Mouse (Mus musculus) hindbrain, postnatal 0 days (tissue): Measurements from ENCODE around the gene Prap1. TPM values are rescaled to one million over a fixed set of nuclear protein-coding genes. Genes with fewer than 3 reads are reported as not detected.

Source experiments
- ATAC-seq: fragments of 200-750 bp; cut with Nextera tagmentation; 2 replicates; pipeline ENCODE4 v1.8.0; 2017; ENCODE audit warnings: mild to moderate bottlenecking, moderate TSS enrichment, moderate library complexity
- DNase-seq: peaks from one replicate; pipeline ENCODE4 v3.0.0-alpha.2; 2015; ENCODE audit warnings: low spot score
- H3K27ac ChIP-seq: fragments of 300-500 bp; sonication (generic); 2 replicates; pipeline ENCODE4 v1.5.1; 2014; ENCODE audit warnings: mild to moderate bottlenecking
- H3K27me3 ChIP-seq: fragments of 300-500 bp; sonication (generic); 2 replicates; pipeline ENCODE4 v1.6.1; 2014; ENCODE audit warnings: low read length, mixed read lengths; ENCODE audit not compliant: insufficient read depth
- H3K36me3 ChIP-seq: fragments of 300-500 bp; sonication (generic); 2 replicates; pipeline ENCODE4 v1.6.1; 2014; ENCODE audit warnings: low read length, mixed read lengths; ENCODE audit not compliant: insufficient read depth
- H3K4me1 ChIP-seq: fragments of 300-500 bp; sonication (generic); 2 replicates; pipeline ENCODE4 v1.6.1; 2014; ENCODE audit warnings: antibody characterized with exemption, low read length, mixed read lengths; ENCODE audit not compliant: insufficient read depth
- H3K4me2 ChIP-seq: fragments of 300-500 bp; sonication (generic); 2 replicates; pipeline ENCODE4 v1.6.1; 2014; ENCODE audit warnings: low read depth, mild to moderate bottlenecking, low read length, moderate library complexity, mixed read lengths
- H3K4me3 ChIP-seq: fragments of 300-500 bp; sonication (generic); 2 replicates; pipeline ENCODE4 v1.5.1; 2014; ENCODE audit warnings: low read length
- H3K9ac ChIP-seq: fragments of 300-500 bp; sonication (generic); replicated peaks from 2 replicates; pipeline ENCODE4 v1.6.1; 2014; ENCODE audit warnings: mild to moderate bottlenecking, low read length, moderate library complexity, mixed read lengths
- H3K9me3 ChIP-seq: fragments of 300-500 bp; sonication (generic); 2 replicates; pipeline ENCODE4 v1.6.1; 2016; ENCODE audit warnings: low read length, mixed read lengths
- CTCF ChIP-seq: IDR thresholded peaks from 2 replicates; pipeline ENCODE4 v1.5.1; 2016; ENCODE audit warnings: antibody characterized with exemption, control low read depth, low read depth
- WGBS: fragments of 180-500 bp; shearing (Covaris S2); extraction: QIAGEN DNeasy Blood & Tissue Kit; methylation state at CpG from one replicate; pipeline ENCODE4 v1.1.7; 2014; 5-methylcytosine and 5-hydroxymethylcytosine counted together
- polyA plus RNA-seq: library from polyadenylated mRNA; unstranded; fragments of >200 nt; fragmentation: Nextera tagmentation; extraction: Ambion mirVana; gene quantifications from 2 replicates; pipeline ENCODE4 v1.2.1, GENCODE M21; 2015
- total RNA-seq: library from RNA; depleted of rRNA; stranded (reverse); fragments of >200 nt; gene quantifications from 2 replicates; pipeline ENCODE4 v1.2.3, GENCODE M21; 2014

The Prap1 gene
- total and polyA plus RNA-seq, 2 experiments from 2014 or later, result not detected

DNA sequence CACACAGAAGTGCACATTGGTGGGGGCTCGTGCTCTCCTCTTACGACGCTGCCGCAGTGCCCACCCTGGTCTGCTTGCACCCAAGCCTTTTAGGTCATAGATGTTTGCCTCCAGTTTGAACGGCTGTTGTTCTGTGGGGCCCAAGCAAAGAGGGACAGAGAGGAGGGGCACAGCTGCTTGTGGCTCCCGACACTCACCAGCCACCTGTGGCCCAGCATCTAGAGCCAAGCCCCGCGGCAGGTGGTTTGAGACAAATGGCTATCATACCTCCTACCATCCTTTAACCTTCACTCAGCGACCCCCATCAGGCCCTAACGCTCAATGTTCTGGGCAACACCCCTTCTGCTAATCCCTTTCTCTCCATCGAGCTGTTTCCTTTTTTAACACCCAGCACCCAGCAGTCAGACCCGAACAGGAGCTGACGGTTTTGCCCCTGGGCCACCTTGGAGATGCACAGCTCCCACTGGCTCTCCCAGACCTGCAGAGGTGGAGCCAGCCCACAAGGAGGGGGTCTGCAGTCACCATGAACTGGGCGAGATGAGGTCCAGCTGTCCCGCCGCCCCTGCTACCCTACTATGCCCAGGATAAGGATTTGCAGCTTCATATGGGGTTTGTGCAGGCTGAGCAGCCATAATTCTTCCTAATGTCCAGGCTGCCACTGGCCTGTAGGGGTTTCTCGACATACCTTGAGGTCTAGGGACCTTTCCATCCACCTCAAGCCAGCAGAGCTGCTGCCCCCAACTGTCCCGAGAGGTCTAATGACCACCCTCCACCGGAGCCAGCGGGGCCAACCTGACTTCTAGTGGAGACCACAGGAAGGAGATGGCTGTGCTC, 11.6 kb upstream of the Prap1 start:
- peak overlapping the region; percentile 46 for H3K4me3 ChIP-seq
- H3K36me3 ChIP-seq, result no peaks in the 10 kb centered on the region
- ATAC-seq, result peak; percentile 62
- H3K27me3 ChIP-seq, result no peaks in the 10 kb centered on the region
- TF ChIP-seq CTCF, result no peak
- DNase-seq, result peak; percentile 65
- H3K9ac ChIP-seq, result peak overlapping the region; percentile 62
- 11% methylated on average over 20 of the region's 20 CpGs for WGBS
- peak overlapping the region; percentile 92 for H3K27ac ChIP-seq
- no peaks in the 10 kb centered on the region for H3K9me3 ChIP-seq
- peak overlapping the region; percentile 63 for H3K4me2 ChIP-seq
- H3K4me1 ChIP-seq, result no peaks in the 10 kb centered on the region

GRCm38 (mm10) chr7:140082242-140082678, 10.9 kb upstream of the Prap1 start, which contains the start of gene Caly:
Gene Caly (minus strand): TSS chr7:140082548.
- no peaks in the 10 kb centered on the region for H3K27me3 ChIP-seq
- peak within 1 kb of the TSS; percentile 46 for H3K4me3 ChIP-seq
- H3K9ac ChIP-seq, result peak within 1 kb of the TSS; percentile 62
- DNase-seq, result peak; percentile 95
- no peaks in the 10 kb centered on the region for H3K4me1 ChIP-seq
- H3K4me2 ChIP-seq, result peak within 1 kb of the TSS; percentile 63
- no peaks in the 10 kb centered on the region for H3K36me3 ChIP-seq
- TF ChIP-seq CTCF, result peak; percentile 94
- peak; percentile 91 for ATAC-seq
- WGBS, result 2% methylated on average over 18 of the region's 18 CpGs
- peak within 1 kb of the TSS; percentile 92 for H3K27ac ChIP-seq
- H3K9me3 ChIP-seq, result no peaks in the 10 kb centered on the region

DNA sequence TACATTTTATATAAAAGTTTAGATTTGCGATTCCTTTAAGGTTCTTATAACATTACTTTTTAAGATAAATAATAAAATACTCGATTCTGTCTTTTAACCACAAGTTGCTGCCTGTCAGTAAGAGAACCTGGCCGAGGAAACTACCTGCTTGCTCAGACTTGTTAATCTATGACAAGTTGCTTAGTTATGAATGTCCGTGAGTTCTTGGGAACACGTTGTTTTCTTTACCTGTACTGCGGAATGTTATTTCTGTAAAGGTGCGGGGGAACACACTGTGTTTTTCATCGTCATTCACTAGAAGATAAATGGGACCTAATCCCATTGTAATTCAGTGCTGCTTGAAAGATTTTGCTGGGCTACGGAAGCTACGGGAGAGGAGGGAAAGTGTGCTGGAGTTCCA, 2.6 kb upstream of the Prap1 start:
- no peak overlapping the region for H3K9ac ChIP-seq
- H3K4me3 ChIP-seq, result no peak overlapping the region
- H3K27me3 ChIP-seq, result no peaks in the 10 kb centered on the region
- no peaks in the 10 kb centered on the region for H3K9me3 ChIP-seq
- no peak overlapping the region for H3K4me2 ChIP-seq
- H3K27ac ChIP-seq, result no peak overlapping the region
- TF ChIP-seq CTCF, result no peak
- no peaks in the 10 kb centered on the region for H3K4me1 ChIP-seq
- ATAC-seq (no peak), DNase-seq (no peak)
- 78% methylated on average over 10 of the region's 10 CpGs for WGBS
- H3K36me3 ChIP-seq, result no peaks in the 10 kb centered on the region

GRCm38 (mm10) chr7:140094954-140095353, 1.8 kb downstream of the Prap1 start:
- Histone ChIP-seq H3K9ac (no peak overlapping the region), H3K9me3 (no peaks in the 10 kb centered on the region), H3K4me3 (no peak overlapping the region), H3K4me2 (no peak overlapping the region), H3K27me3 (no peaks in the 10 kb centered on the region), H3K36me3 (no peaks in the 10 kb centered on the region), H3K4me1 (no peaks in the 10 kb centered on the region), H3K27ac (no peak overlapping the region)
- ATAC-seq (no peak), DNase-seq (no peak)
- no peak for TF ChIP-seq CTCF
- WGBS, result 65% methylated on average over 5 of the region's 5 CpGs

GRCm38 (mm10) chr7:140095556-140095955, 2.4 kb downstream of the Prap1 start:
- H3K27me3 ChIP-seq, result no peaks in the 10 kb centered on the region
- no peaks in the 10 kb centered on the region for H3K4me1 ChIP-seq
- H3K27ac ChIP-seq, result no peak overlapping the region
- no peak for DNase-seq
- H3K9ac ChIP-seq, result no peak overlapping the region
- WGBS, result 46% methylated on average over 1 of the region's 1 CpGs
- TF ChIP-seq CTCF, result no peak
- ATAC-seq, result no peak
- H3K9me3 ChIP-seq, result no peaks in the 10 kb centered on the region
- no peak overlapping the region for H3K4me2 ChIP-seq
- H3K36me3 ChIP-seq, result no peaks in the 10 kb centered on the region
- no peak overlapping the region for H3K4me3 ChIP-seq

DNA sequence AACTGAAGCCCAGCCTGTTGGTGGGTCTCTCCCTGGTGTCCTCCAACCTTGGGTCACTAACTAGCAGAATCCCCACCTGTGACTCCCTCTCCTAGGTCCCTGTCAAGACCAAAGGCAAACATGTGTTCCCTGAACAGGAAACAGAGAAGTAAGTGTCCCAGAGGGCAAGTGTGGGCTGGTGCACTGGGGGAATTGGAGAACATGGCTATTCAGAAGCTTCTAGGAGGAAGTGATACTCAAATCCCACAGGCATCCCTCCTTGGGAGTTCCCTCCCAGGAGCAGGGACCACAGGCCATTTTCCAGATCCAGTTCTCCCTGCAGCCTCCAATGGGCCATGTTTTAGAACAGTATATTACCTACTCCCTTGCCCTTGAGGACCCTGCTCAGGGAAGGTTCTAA, 2.9 kb downstream of the Prap1 start:
- Histone ChIP-seq H3K27ac (no peak overlapping the region), H3K9ac (no peak overlapping the region), H3K27me3 (no peaks in the 10 kb centered on the region), H3K4me2 (no peak overlapping the region), H3K9me3 (no peaks in the 10 kb centered on the region), H3K36me3 (no peaks in the 10 kb centered on the region), H3K4me3 (no peak overlapping the region), H3K4me1 (no peaks in the 10 kb centered on the region)
- TF ChIP-seq CTCF, result no peak
- ATAC-seq (no peak), DNase-seq (no peak)

- no peak for DNase-seq
- H3K4me2 ChIP-seq, result no peak overlapping the region
- no peaks in the 10 kb centered on the region for H3K27me3 ChIP-seq
Observed at GRCm38 (mm10) chr7:140098466-140098865, 5.3 kb downstream of the Prap1 start.

More at GRCm38 (mm10) chr7:140098466-140098865, 5.3 kb downstream of the Prap1 start:
- ATAC-seq, result no peak
- no peak for TF ChIP-seq CTCF
- Histone ChIP-seq H3K4me3 (no peak overlapping the region), H3K27ac (no peak overlapping the region), H3K36me3 (no peaks in the 10 kb centered on the region), H3K4me1 (peaks cover 8% of the 10 kb centered on the region), H3K9me3 (no peaks in the 10 kb centered on the region), H3K9ac (no peak overlapping the region)
- WGBS, result 100% methylated on average over 1 of the region's 1 CpGs
